Mouse (Mus musculus): ENCODE results near the gene Luc7l2. TPM values are rescaled to one million over a fixed set of nuclear protein-coding genes. Genes with fewer than 3 reads are reported as not detected.

The Luc7l2 gene
- total and polyA plus RNA-seq, 3 experiments = 51.8 to 129 (median 118) TPM

DNA sequence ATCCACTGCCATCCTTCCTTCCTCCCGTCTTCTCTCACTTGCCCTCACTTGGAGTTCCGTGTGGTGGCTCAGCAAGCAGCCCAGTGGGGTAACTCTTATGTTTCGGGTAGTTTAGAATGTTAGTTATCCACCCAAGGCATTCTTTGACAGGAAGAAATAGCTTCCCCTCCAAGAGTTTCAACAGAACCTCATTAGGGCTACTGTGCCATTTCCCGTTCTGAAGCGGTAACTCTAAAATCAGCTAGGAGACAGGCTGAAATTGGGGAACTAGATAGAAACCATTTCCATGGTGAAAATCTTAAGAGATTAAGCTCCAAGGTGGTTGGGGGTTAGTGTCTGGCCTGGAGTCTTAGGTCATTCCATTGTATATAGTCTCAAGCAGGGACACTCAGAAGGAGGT, 90.1 kb downstream of the Luc7l2 start:
- Histone ChIP-seq H3K27ac (ENCODE audit: control insufficient read depth, low read depth, low read length) (no peak overlapping the region), H3K9ac (ENCODE audit: control insufficient read depth, low read depth, low read length, poor library complexity, severe bottlenecking) (no peak overlapping the region), H3K4me3 (ENCODE audit: control insufficient read depth in 1 of 2, insufficient read depth in 1 of 2, low read depth in 2 of 2, low read length in 2 of 2) (peak overlapping the region in 1 of 2 experiments; percentile 10; a peak in 1 of 4 replicates), H3K4me1 (ENCODE audit: control insufficient read depth in 1 of 2, insufficient read depth in 2 of 2, low read length in 2 of 2) (peaks cover 9 to 29% of the 10 kb centered on the region in 2 experiments), H3K9me3 (replicated peaks; ENCODE audit: insufficient read depth, low read length) (no peaks in the 10 kb centered on the region), H3K36me3 (ENCODE audit: control insufficient read depth in 1 of 2, insufficient read depth in 2 of 2, low read length in 2 of 2) (peaks cover 0 to 9% of the 10 kb centered on the region in 2 experiments; a peak in 2 of 4 replicates), H3K79me2 (ENCODE audit: control insufficient read depth, insufficient read depth, low read length, poor library complexity) (peaks cover 2% of the 10 kb centered on the region; the same call in 1 of the 2 replicates), H3K27me3 (ENCODE audit: control insufficient read depth in 1 of 2, insufficient read depth in 2 of 2, low read length in 2 of 2) (no peaks in the 10 kb centered on the region; a peak in 1 of 4 replicates)
- TF ChIP-seq POLR2AphosphoS2 (IDR thresholded peaks at IDR 0.05; ENCODE audit: low read length) (no peak), TBP (IDR thresholded peaks at IDR 0.05; ENCODE audit: low read depth, low read length) (0 out of 2 replicates have a peak, but pooled peaks have one; percentile 13), MYC (IDR thresholded peaks at IDR 0.05; ENCODE audit: low read depth, low read length) (peak; percentile 3; the same call in 1 of the 2 replicates)
- DNase-seq (ENCODE audit: low read depth, low spot score) = peak; percentile 71

DNA sequence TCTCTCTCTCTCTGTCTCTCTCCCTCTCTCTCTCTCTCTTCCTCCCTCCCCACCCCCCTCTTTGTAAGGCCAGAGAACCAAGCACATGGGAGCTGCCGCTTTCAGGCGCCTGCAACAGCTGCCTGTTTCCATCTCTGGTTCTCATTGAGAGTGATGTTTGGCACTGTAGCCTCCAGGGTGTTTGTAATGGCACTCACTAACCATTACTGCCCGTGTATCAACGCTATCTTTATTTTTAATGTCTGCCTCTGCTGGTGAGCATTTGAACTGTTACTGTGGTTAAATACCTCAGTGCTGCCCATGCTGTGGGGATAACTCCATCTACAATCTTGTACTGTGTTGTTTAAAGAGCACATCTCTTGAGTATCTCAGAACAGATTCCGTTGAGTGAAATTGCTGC, 90.5 kb downstream of the Luc7l2 start:
- Histone ChIP-seq H3K4me3 (ENCODE audit: control insufficient read depth in 1 of 2, insufficient read depth in 1 of 2, low read depth in 2 of 2, low read length in 2 of 2) (peak overlapping the region; percentile 10 to 21; a peak in 2 of 4 replicates), H3K4me1 (ENCODE audit: control insufficient read depth in 1 of 2, insufficient read depth in 2 of 2, low read length in 2 of 2) (peaks cover 9 to 29% of the 10 kb centered on the region in 2 experiments), H3K27me3 (ENCODE audit: control insufficient read depth in 1 of 2, insufficient read depth in 2 of 2, low read length in 2 of 2) (no peaks in the 10 kb centered on the region; a peak in 1 of 4 replicates), H3K36me3 (ENCODE audit: control insufficient read depth in 1 of 2, insufficient read depth in 2 of 2, low read length in 2 of 2) (peaks cover 0 to 9% of the 10 kb centered on the region in 2 experiments; a peak in 2 of 4 replicates), H3K27ac (ENCODE audit: control insufficient read depth, low read depth, low read length) (no peak overlapping the region), H3K79me2 (ENCODE audit: control insufficient read depth, insufficient read depth, low read length, poor library complexity) (peaks cover under 1% of the 10 kb centered on the region; the same call in 1 of the 2 replicates), H3K9me3 (replicated peaks; ENCODE audit: insufficient read depth, low read length) (no peaks in the 10 kb centered on the region), H3K9ac (ENCODE audit: control insufficient read depth, low read depth, low read length, poor library complexity, severe bottlenecking) (peak overlapping the region; percentile 15; the same call in 1 of the 2 replicates)
- DNase-seq (ENCODE audit: low read depth, low spot score) = peak; percentile 67
- TF ChIP-seq CTCF (IDR thresholded peaks at IDR 0.05 in 2 of 3, conservative IDR thresholded peaks at IDR 0.05 in 1 of 3; ENCODE audit: control insufficient read depth in 1 of 3, insufficient read depth in 1 of 3, low read depth in 2 of 3, low read length in 3 of 3, poor library complexity in 1 of 3, severe bottlenecking in 1 of 3) = peak in 2 of 3 experiments; percentile 43 to 49; a peak in 4 of 6 replicates
- no peak for TF ChIP-seq GABPA (IDR thresholded peaks at IDR 0.05; ENCODE audit: low read depth, low read length)
- TF ChIP-seq POLR2AphosphoS2 (IDR thresholded peaks at IDR 0.05; ENCODE audit: low read length) = no peak
- no peak for TF ChIP-seq MAZ (IDR thresholded peaks at IDR 0.05; ENCODE audit: low read depth, low read length)
- TF ChIP-seq GATA1 (IDR thresholded peaks at IDR 0.05; ENCODE audit: low read depth, low read length) = peak; percentile 10; the same call in 1 of the 2 replicates
- TF ChIP-seq MYC (IDR thresholded peaks at IDR 0.05; ENCODE audit: low read depth, low read length) = 0 out of 2 replicates have a peak, but pooled peaks have one; percentile 21
- TF ChIP-seq SMC3 (IDR thresholded peaks at IDR 0.05; ENCODE audit: low read depth, low read length) = peak; percentile 26

DNA sequence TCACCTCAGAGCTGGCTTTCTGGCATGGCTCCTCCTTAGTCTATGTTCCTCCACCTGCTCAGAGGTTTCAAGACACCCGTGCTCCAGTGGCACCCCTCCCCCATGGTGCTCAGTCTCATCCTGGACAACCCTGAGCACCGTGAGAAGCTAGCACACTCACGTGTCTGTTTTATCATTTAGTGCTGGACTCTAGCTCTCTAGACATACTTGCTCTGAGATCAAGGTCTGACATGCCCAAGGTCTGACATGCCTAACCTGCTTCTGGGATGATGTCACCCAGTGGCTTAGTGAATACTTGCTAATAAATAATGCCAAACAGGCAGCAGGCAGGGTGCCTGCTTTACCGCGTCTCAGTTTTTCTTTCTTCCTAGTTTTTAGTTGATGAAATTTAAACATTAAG, 91.5 kb downstream of the Luc7l2 start:
- Histone ChIP-seq H3K9me3 (replicated peaks; ENCODE audit: insufficient read depth, low read length) (no peaks in the 10 kb centered on the region), H3K79me2 (ENCODE audit: control insufficient read depth, insufficient read depth, low read length, poor library complexity) (no peaks in the 10 kb centered on the region), H3K9ac (ENCODE audit: control insufficient read depth, low read depth, low read length, poor library complexity, severe bottlenecking) (no peak overlapping the region), H3K27me3 (ENCODE audit: control insufficient read depth in 1 of 2, insufficient read depth in 2 of 2, low read length in 2 of 2) (no peaks in the 10 kb centered on the region; a peak in 1 of 4 replicates), H3K36me3 (ENCODE audit: control insufficient read depth in 1 of 2, insufficient read depth in 2 of 2, low read length in 2 of 2) (peaks cover 0 to 9% of the 10 kb centered on the region in 2 experiments; a peak in 2 of 4 replicates), H3K27ac (ENCODE audit: control insufficient read depth, low read depth, low read length) (no peak overlapping the region), H3K4me1 (ENCODE audit: control insufficient read depth in 1 of 2, insufficient read depth in 2 of 2, low read length in 2 of 2) (peaks cover 9 to 23% of the 10 kb centered on the region in 2 experiments), H3K4me3 (ENCODE audit: control insufficient read depth in 1 of 2, insufficient read depth in 1 of 2, low read depth in 2 of 2, low read length in 2 of 2) (no peak overlapping the region)
- DNase-seq (ENCODE audit: low read depth, low spot score) = no peak
- no peak for TF ChIP-seq EP300 (IDR thresholded peaks at IDR 0.05; ENCODE audit: low read depth in 1 of 2, low read length in 2 of 2)
- no peak for TF ChIP-seq ZC3H11A (IDR thresholded peaks at IDR 0.05; ENCODE audit: low read depth, low read length)
- no peak for TF ChIP-seq TAL1 (IDR thresholded peaks at IDR 0.05; ENCODE audit: low read length)
- TF ChIP-seq POLR2AphosphoS5 (IDR thresholded peaks at IDR 0.05; ENCODE audit: borderline replicate concordance, low read depth, low read length) = no peak
- TF ChIP-seq TCF12 (IDR thresholded peaks at IDR 0.05; ENCODE audit: low read depth, low read length) = no peak
- no peak for TF ChIP-seq UBTF (IDR thresholded peaks at IDR 0.05; ENCODE audit: borderline replicate concordance, insufficient read depth, low read depth, low read length)
- no peak for TF ChIP-seq NRF1 (IDR thresholded peaks at IDR 0.05; ENCODE audit: insufficient read depth, low read depth, low read length, poor library complexity, severe bottlenecking)
- TF ChIP-seq ZNF384 (IDR thresholded peaks at IDR 0.05; ENCODE audit: low read depth, low read length) = no peak
- no peak for TF ChIP-seq HCFC1 (IDR thresholded peaks at IDR 0.05; ENCODE audit: low read depth, low read length)
- TF ChIP-seq JUND (IDR thresholded peaks at IDR 0.05; ENCODE audit: low read depth, low read length) = no peak
- TF ChIP-seq BHLHE40 (IDR thresholded peaks at IDR 0.05; ENCODE audit: borderline replicate concordance, low read depth, low read length) = no peak
- no peak for TF ChIP-seq CHD2 (IDR thresholded peaks at IDR 0.05; ENCODE audit: low read length)
- no peak for TF ChIP-seq ELF1 (IDR thresholded peaks at IDR 0.05; ENCODE audit: low read depth, low read length)
- TF ChIP-seq ZMIZ1 (IDR thresholded peaks at IDR 0.05; ENCODE audit: low read depth, low read length) = no peak
